ENCODE assay signal across 10 mouse cellular contexts in the genomic region with DNA sequence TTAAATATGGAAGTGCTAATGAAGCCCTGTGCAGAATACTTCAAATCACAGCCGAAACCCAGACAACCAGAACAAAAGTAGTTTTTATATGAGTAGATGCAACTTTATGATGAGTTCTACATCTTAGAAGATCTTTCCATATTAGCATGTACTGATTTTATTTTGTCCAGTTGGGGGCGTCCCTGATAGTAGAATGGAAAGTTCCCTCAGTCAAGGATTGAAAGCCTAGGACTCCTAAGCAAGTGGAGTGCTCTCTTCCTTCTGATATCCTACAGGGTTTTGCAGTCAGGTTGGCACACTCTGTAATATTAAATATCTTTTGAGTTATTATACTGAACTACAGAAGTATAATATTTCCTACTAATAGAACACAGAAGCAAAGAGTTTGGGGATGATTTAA.
DNase-seq lines count a peak whose midpoint lies in the region; ATAC-seq and TF ChIP-seq lines count a peak whose summit lies in the region.
"Had no signal": no experiment of that assay in that cellular context is flagged by ENCODE, and none has a peak within 500 bp of the region (broad histone marks: within the 10 kb centered on the region; RNA-seq: fewer than 3 reads in every experiment).

No protein-coding gene starts in this region.

- intact Hi-C loops in gastrocnemius, adult 2 months (cut with DNase I), result loop anchor here (2.0 to 5.0 kb wide), 3 partner anchors 120 to 823 kb away; no protein-coding TSS in a partner anchor
- intact Hi-C loops in gastrocnemius, postnatal 36 days (cut with DNase I), result loop anchor here (2.0 to 5.0 kb wide), 2 partner anchors 123 to 310 kb away; no protein-coding TSS in a partner anchor

- H3K27ac ChIP-seq in gastrocnemius, adult 2 months, result no peak overlapping the region
- no peak overlapping the region for H3K27ac ChIP-seq in hindbrain, postnatal 0 days
- H3K27ac ChIP-seq in heart, embryonic 12.5 days (ENCODE audit: poor library complexity, severe bottlenecking), result no peak overlapping the region

- H3K4me3 ChIP-seq in gastrocnemius, adult 2 months, result no peak overlapping the region
- H3K4me3 ChIP-seq in hindbrain, postnatal 0 days (ENCODE audit: low read length), result no peak overlapping the region
- H3K4me3 ChIP-seq in heart, embryonic 12.5 days, result no peak overlapping the region
- H3K4me3 ChIP-seq: erythroblast, embryonic 14.5 days; neural tube, embryonic 13.5 days had no signal

- no peak for DNase-seq in gastrocnemius, adult 2 months
- DNase-seq in gastrocnemius, postnatal 36 days, result no peak
- DNase-seq in thymus, postnatal 0 days (ENCODE audit: low spot score), result peak; percentile 49
- no peak for DNase-seq in thymus, postnatal 36 days
- peak; percentile 81 for DNase-seq in hindbrain, postnatal 0 days (ENCODE audit: low spot score)
- no peak for DNase-seq in adrenal gland, adult 8-10 months
- DNase-seq in gastrocnemius, postnatal 25 days, result no peak

- no peak overlapping the region for H3K4me2 ChIP-seq in hindbrain, postnatal 0 days (ENCODE audit: low read depth, low read length)
- H3K4me2 ChIP-seq in heart, embryonic 12.5 days, result no peak overlapping the region
- H3K4me2 ChIP-seq: neural tube, embryonic 13.5 days had no signal

- H3K9me3 ChIP-seq in hindbrain, postnatal 0 days (ENCODE audit: low read length), result no peaks in the 10 kb centered on the region
- H3K9me3 ChIP-seq in heart, embryonic 12.5 days (replicated peaks), result no peaks in the 10 kb centered on the region
- H3K9me3 ChIP-seq: neural tube, embryonic 13.5 days had no signal

- 0 out of 2 replicates have a peak, but pooled peaks cover 4% of the 10 kb centered on the region for H3K4me1 ChIP-seq in hindbrain, postnatal 0 days (ENCODE audit: insufficient read depth, low read length)
- no peaks in the 10 kb centered on the region for H3K4me1 ChIP-seq in heart, embryonic 12.5 days (replicated peaks)

- H3K9ac ChIP-seq in hindbrain, postnatal 0 days (replicated peaks; ENCODE audit: low read length), result no peak overlapping the region
- no peak overlapping the region for H3K9ac ChIP-seq in heart, embryonic 12.5 days
- H3K9ac ChIP-seq: neural tube, embryonic 13.5 days had no signal

- no peaks in the 10 kb centered on the region for H3K36me3 ChIP-seq in hindbrain, postnatal 0 days (ENCODE audit: insufficient read depth, low read length)
- H3K36me3 ChIP-seq in heart, embryonic 12.5 days, result no peaks in the 10 kb centered on the region
- H3K36me3 ChIP-seq: neural tube, embryonic 13.5 days had no signal

- peak; percentile 49 for TF ChIP-seq CTCF in gastrocnemius, adult 2 months (IDR thresholded peaks at IDR 0.05)
- TF ChIP-seq CTCF in hindbrain, postnatal 0 days (IDR thresholded peaks at IDR 0.05; ENCODE audit: low read depth), result peak; percentile 69

- 43% methylated on average over 2 of the region's 2 CpGs for WGBS in hindbrain, postnatal 0 days
- 57% methylated on average over 2 of the region's 2 CpGs for WGBS in heart, embryonic 12.5 days

- H3K27me3 ChIP-seq in hindbrain, postnatal 0 days (ENCODE audit: insufficient read depth, low read length), result no peaks in the 10 kb centered on the region
- H3K27me3 ChIP-seq in heart, embryonic 12.5 days (replicated peaks), result no peaks in the 10 kb centered on the region
- H3K27me3 ChIP-seq: neural tube, embryonic 13.5 days had no signal

- ATAC-seq in hindbrain, postnatal 0 days, result peak; percentile 66; the same call in 1 of the 2 replicates
- ATAC-seq in heart, embryonic 12.5 days (ENCODE audit: insufficient number of reproducible peaks, low FRiP score), result no peak

Comparison
In these comparisons a context has a peak if more than half of its experiments do, and no peak if none do; other contexts are left out.
1. DNase-seq: peak in thymus, postnatal 0 days (single experiment) and hindbrain, postnatal 0 days (single experiment); none in gastrocnemius, adult 2 months (single experiment), gastrocnemius, postnatal 36 days (0 of 2), thymus, postnatal 36 days (0 of 2), adrenal gland, adult 8-10 months (single experiment) and gastrocnemius, postnatal 25 days (single experiment).